Mouse (Mus musculus) limb, embryonic 11.5 days (tissue): ENCODE measurements at regions not wholly inside any gene's neighbourhood (a gene's known extent, or its start where the extent isn't known, plus 50 kb on each side); places are given as distances from the start of the nearest gene placed in this dataset.

Experiments
- ATAC-seq: fragments of 200-750 bp; cut with Nextera tagmentation; 2 replicates; pipeline ENCODE4 v1.8.0; 2017; ENCODE audit warnings: low read depth; ENCODE audit not compliant: insufficient number of reproducible peaks, low FRiP score, low TSS enrichment
- DNase-seq: peaks from one replicate; pipeline ENCODE4 v3.0.0-alpha.2; 2015; ENCODE audit warnings: low spot score
- H3K27ac ChIP-seq: fragments of 300-500 bp; sonication (generic); replicated peaks from 2 replicates; pipeline ENCODE4 v1.5.1; 2014; ENCODE audit warnings: low read depth, mild to moderate bottlenecking, low read length
- H3K27me3 ChIP-seq: fragments of 300-500 bp; sonication (generic); 2 replicates; pipeline ENCODE4 v1.6.1; 2014; ENCODE audit warnings: mild to moderate bottlenecking, low read length, mixed read lengths; ENCODE audit not compliant: control insufficient read depth, insufficient read depth
- H3K36me3 ChIP-seq: fragments of 300-500 bp; sonication (generic); 2 replicates; pipeline ENCODE4 v1.6.1; 2014; ENCODE audit warnings: mild to moderate bottlenecking, low read length, moderate library complexity, mixed read lengths; ENCODE audit not compliant: control insufficient read depth, insufficient read depth
- H3K4me1 ChIP-seq: fragments of 300-500 bp; sonication (generic); 2 replicates; pipeline ENCODE4 v1.6.1; 2014; ENCODE audit warnings: low read length, mixed read lengths; ENCODE audit not compliant: control insufficient read depth, insufficient read depth
- H3K4me2 ChIP-seq: fragments of 300-500 bp; sonication (generic); 2 replicates; pipeline ENCODE4 v1.6.1; 2014; ENCODE audit warnings: low read depth, mild to moderate bottlenecking, moderate library complexity; ENCODE audit not compliant: severe bottlenecking
- H3K4me3 ChIP-seq: fragments of 300-500 bp; sonication (generic); 2 replicates; pipeline ENCODE4 v1.5.1; 2014; ENCODE audit warnings: low read depth, low read length
- H3K9ac ChIP-seq: fragments of 300-500 bp; sonication (generic); 2 replicates; pipeline ENCODE4 v1.6.1; 2014; ENCODE audit warnings: mild to moderate bottlenecking, low read length
- H3K9me3 ChIP-seq: fragments of 300-500 bp; sonication (generic); 2 replicates; pipeline ENCODE4 v1.6.1; 2016; ENCODE audit warnings: low read length; ENCODE audit not compliant: control insufficient read depth
- WGBS: fragments of 180-500 bp; shearing (Covaris S2); extraction: QIAGEN DNeasy Blood & Tissue Kit; methylation state at CpG from one replicate; pipeline ENCODE4 v1.1.7; 2014; 5-methylcytosine and 5-hydroxymethylcytosine counted together

- WGBS = 87% methylated on average over 7 of the region's 7 CpGs
- no peak for ATAC-seq
Measured at GRCm38 (mm10) chr17:79765061-79765794, 50.4 kb upstream of the Cyp1b1 start.

More at GRCm38 (mm10) chr17:79765061-79765794, 50.4 kb upstream of the Cyp1b1 start:
- Histone ChIP-seq H3K4me1 (no peaks in the 10 kb centered on the region), H3K27me3 (no peaks in the 10 kb centered on the region), H3K9ac (no peak overlapping the region), H3K4me2 (no peak overlapping the region), H3K27ac (no peak overlapping the region), H3K36me3 (no peaks in the 10 kb centered on the region), H3K9me3 (no peaks in the 10 kb centered on the region), H3K4me3 (no peak overlapping the region)
- no peak for DNase-seq
